Mouse (Mus musculus) liver, embryonic 11.5 days (tissue): ENCODE results near the gene Etl4. TPM values are rescaled to one million over a fixed set of nuclear protein-coding genes. Genes with fewer than 3 reads are reported as not detected.
A peak's percentile ranks its signal among the peaks of the same experiment; 100 is the strongest.

Experiments
- ATAC-seq: fragments of 200-750 bp; cut with Nextera tagmentation; replicated peaks from 2 replicates; pipeline ENCODE4 v1.8.0; 2017; ENCODE audit warnings: moderate number of reproducible peaks, mild to moderate bottlenecking, moderate TSS enrichment, moderate library complexity; ENCODE audit not compliant: low FRiP score
- DNase-seq: peaks from one replicate; pipeline ENCODE4 v3.0.0-alpha.2; 2017; ENCODE audit warnings: low spot score
- H3K27ac ChIP-seq: fragments of 300-500 bp; sonication (generic); 2 replicates; pipeline ENCODE4 v1.5.1; 2014; ENCODE audit warnings: mild to moderate bottlenecking, low read depth, low read length, control low read depth
- H3K27me3 ChIP-seq: fragments of 300-500 bp; sonication (generic); replicated peaks from 2 replicates; pipeline ENCODE4 v1.6.1; 2014; ENCODE audit warnings: low read length, mixed read lengths; ENCODE audit not compliant: control insufficient read depth, insufficient read depth
- H3K36me3 ChIP-seq: fragments of 300-500 bp; sonication (generic); 2 replicates; pipeline ENCODE4 v1.6.1; 2014; ENCODE audit warnings: mild to moderate bottlenecking, low read length, moderate library complexity, mixed read lengths; ENCODE audit not compliant: control insufficient read depth, insufficient read depth
- H3K4me1 ChIP-seq: fragments of 300-500 bp; sonication (generic); replicated peaks from 2 replicates; pipeline ENCODE4 v1.6.1; 2014; ENCODE audit warnings: low read length, mixed read lengths; ENCODE audit not compliant: control insufficient read depth, insufficient read depth
- H3K4me2 ChIP-seq: fragments of 300-500 bp; sonication (generic); 2 replicates; pipeline ENCODE4 v1.6.1; 2014; ENCODE audit warnings: mild to moderate bottlenecking, control low read depth, moderate library complexity
- H3K4me3 ChIP-seq: fragments of 300-500 bp; sonication (generic); 2 replicates; pipeline ENCODE4 v1.5.1; 2014; ENCODE audit warnings: low read depth, low read length, control low read depth
- H3K9ac ChIP-seq: fragments of 300-500 bp; sonication (generic); 2 replicates; pipeline ENCODE4 v1.6.1; 2014; ENCODE audit warnings: low read depth, low read length, control low read depth
- H3K9me3 ChIP-seq: fragments of 300-500 bp; sonication (generic); 2 replicates; pipeline ENCODE4 v1.6.1; 2016; ENCODE audit warnings: low read length, inconsistent platforms, mixed read lengths; ENCODE audit not compliant: control insufficient read depth
- WGBS: fragments of 180-500 bp; shearing (Covaris S2); extraction: QIAGEN DNeasy Blood & Tissue Kit; methylation state at CpG from one replicate; pipeline ENCODE4 v1.1.7; 2014; 5-methylcytosine and 5-hydroxymethylcytosine counted together
- polyA plus RNA-seq: library from polyadenylated mRNA; unstranded; fragments of >200 nt; fragmentation: Nextera tagmentation; extraction: Ambion mirVana; gene quantifications from 2 replicates; pipeline ENCODE4 v1.2.1, GENCODE M21; 2014

Etl4 gene
- polyA plus RNA-seq: 17.9 and 18.3 TPM in 2 replicates

GRCm38 (mm10) chr2:19909171-19909899, at the start of gene Etl4:
Gene Etl4, plus strand, starts transcription at chr2:19909780.
- DNase-seq (peak; percentile 62), ATAC-seq (no peak; the same call in 1 of the 2 replicates)
- Histone ChIP-seq H3K4me1 (no peaks in the 10 kb centered on the region; the same call in 1 of the 2 replicates), H3K9me3 (no peaks in the 10 kb centered on the region), H3K4me3 (peak within 1 kb of the TSS; percentile 42), H3K27ac (no peak within 1 kb of the TSS), H3K9ac (no peak within 1 kb of the TSS), H3K4me2 (peak within 1 kb of the TSS; percentile 68), H3K27me3 (peaks cover 27% of the 10 kb centered on the region), H3K36me3 (no peaks in the 10 kb centered on the region)
- 1% methylated on average over 37 of the region's 37 CpGs for WGBS

GRCm38 (mm10) chr2:19869167-19869566, 40.4 kb upstream of the Etl4 start:
- H3K9me3 ChIP-seq: no peaks in the 10 kb centered on the region
- no peak overlapping the region for H3K4me3 ChIP-seq
- no peak overlapping the region for H3K4me2 ChIP-seq
- no peak overlapping the region for H3K9ac ChIP-seq
- no peak overlapping the region for H3K27ac ChIP-seq
- H3K4me1 ChIP-seq: no peaks in the 10 kb centered on the region
- DNase-seq (no peak), ATAC-seq (no peak)
- H3K27me3 ChIP-seq: no peaks in the 10 kb centered on the region
- no peaks in the 10 kb centered on the region for H3K36me3 ChIP-seq

GRCm38 (mm10) chr2:19871881-19872280, 37.7 kb upstream of the Etl4 start:
- Histone ChIP-seq H3K4me2 (no peak overlapping the region), H3K4me1 (no peaks in the 10 kb centered on the region), H3K27ac (no peak overlapping the region), H3K4me3 (no peak overlapping the region), H3K27me3 (no peaks in the 10 kb centered on the region), H3K9me3 (no peaks in the 10 kb centered on the region), H3K36me3 (no peaks in the 10 kb centered on the region), H3K9ac (no peak overlapping the region)
- ATAC-seq (no peak), DNase-seq (no peak)
- 79% methylated on average over 1 of the region's 1 CpGs for WGBS

- DNase-seq (no peak), ATAC-seq (no peak)
- H3K4me1 ChIP-seq: no peaks in the 10 kb centered on the region
Observed at GRCm38 (mm10) chr2:19890875-19891274, 18.7 kb upstream of the Etl4 start.

GRCm38 (mm10) chr2:19909900-19910780, 560 bp downstream of the Etl4 start:
- H3K4me3 ChIP-seq: peak overlapping the region; percentile 42
- no peaks in the 10 kb centered on the region for H3K36me3 ChIP-seq
- 2% methylated on average over 30 of the region's 31 CpGs for WGBS
- peaks cover 27% of the 10 kb centered on the region for H3K27me3 ChIP-seq
- no peak overlapping the region for H3K9ac ChIP-seq
- ATAC-seq (no peak), DNase-seq (no peak)
- peak overlapping the region; percentile 68 for H3K4me2 ChIP-seq
- no peaks in the 10 kb centered on the region; the same call in 1 of the 2 replicates for H3K4me1 ChIP-seq
- H3K27ac ChIP-seq: no peak overlapping the region
- H3K9me3 ChIP-seq: no peaks in the 10 kb centered on the region

More at GRCm38 (mm10) chr2:19890875-19891274, 18.7 kb upstream of the Etl4 start:
- WGBS: 32% methylated on average over 4 of the region's 4 CpGs
- no peaks in the 10 kb centered on the region for H3K27me3 ChIP-seq
- no peak overlapping the region for H3K27ac ChIP-seq
- H3K4me2 ChIP-seq: no peak overlapping the region
- no peak overlapping the region for H3K4me3 ChIP-seq
- H3K36me3 ChIP-seq: no peaks in the 10 kb centered on the region
- no peak overlapping the region for H3K9ac ChIP-seq
- no peaks in the 10 kb centered on the region for H3K9me3 ChIP-seq

GRCm38 (mm10) chr2:19910781-19911175, 1.2 kb downstream of the Etl4 start:
- 6% methylated on average over 8 of the region's 8 CpGs for WGBS
- no peaks in the 10 kb centered on the region; the same call in 1 of the 2 replicates for H3K4me1 ChIP-seq
- no peaks in the 10 kb centered on the region for H3K9me3 ChIP-seq
- peaks cover 27% of the 10 kb centered on the region for H3K27me3 ChIP-seq
- H3K9ac ChIP-seq: no peak overlapping the region
- no peak overlapping the region for H3K27ac ChIP-seq
- DNase-seq (no peak), ATAC-seq (no peak)
- no peak overlapping the region for H3K4me3 ChIP-seq
- no peak overlapping the region for H3K4me2 ChIP-seq
- H3K36me3 ChIP-seq: no peaks in the 10 kb centered on the region

GRCm38 (mm10) chr2:19919190-19919589, 9.6 kb downstream of the Etl4 start:
- DNase-seq (peak; percentile 43), ATAC-seq (no peak; the same call in 1 of the 2 replicates)
- H3K9me3 ChIP-seq: no peaks in the 10 kb centered on the region

GRCm38 (mm10) chr2:19930009-19930408, 20.4 kb downstream of the Etl4 start:
- no peak overlapping the region for H3K4me3 ChIP-seq
- no peaks in the 10 kb centered on the region for H3K36me3 ChIP-seq
- H3K9ac ChIP-seq: no peak overlapping the region
- no peak for ATAC-seq
- no peaks in the 10 kb centered on the region for H3K27me3 ChIP-seq
- H3K4me2 ChIP-seq: no peak overlapping the region
- H3K27ac ChIP-seq: no peak overlapping the region
- 82% methylated on average over 1 of the region's 1 CpGs for WGBS
- no peaks in the 10 kb centered on the region for H3K4me1 ChIP-seq
- no peak for DNase-seq
- H3K9me3 ChIP-seq: no peaks in the 10 kb centered on the region

More at GRCm38 (mm10) chr2:19919190-19919589, 9.6 kb downstream of the Etl4 start:
- H3K36me3 ChIP-seq: no peaks in the 10 kb centered on the region
- no peaks in the 10 kb centered on the region for H3K27me3 ChIP-seq
- H3K27ac ChIP-seq: no peak overlapping the region
- H3K4me3 ChIP-seq: no peak overlapping the region
- no peaks in the 10 kb centered on the region for H3K4me1 ChIP-seq
- WGBS: 25% methylated on average over 6 of the region's 6 CpGs
- H3K4me2 ChIP-seq: no peak overlapping the region
- H3K9ac ChIP-seq: no peak overlapping the region
